Mouse (Mus musculus) liver, adult 2 months (tissue): ENCODE results near the gene Adam10. TPM values are rescaled to one million over a fixed set of nuclear protein-coding genes. Genes with fewer than 3 reads are reported as not detected.
A peak's percentile ranks its signal among the peaks of the same experiment; 100 is the strongest.

Source experiments
- DNase-seq: peaks from one replicate; pipeline ENCODE4 v3.0.0-alpha.2; 2011; ENCODE audit warnings: low read depth, low spot score; ENCODE audit errors: extremely low read depth
- H3K27ac ChIP-seq: fragments of 200-500 bp; replicated peaks from 2 replicates; pipeline ENCODE4 v1.5.1; 2012; ENCODE audit warnings: low read depth, mild to moderate bottlenecking, control low read depth, inconsistent platforms, low read length; ENCODE audit not compliant: insufficient read depth
- H3K27me3 ChIP-seq: fragments of 200-500 bp; 2 replicates; pipeline ENCODE4 v1.6.1; 2012; ENCODE audit warnings: mild to moderate bottlenecking, moderate library complexity, low read length, inconsistent platforms; ENCODE audit not compliant: control insufficient read depth, insufficient read depth
- H3K36me3 ChIP-seq: fragments of 200-500 bp; 2 replicates; pipeline ENCODE4 v1.6.1; 2012; ENCODE audit warnings: low read length, inconsistent platforms; ENCODE audit not compliant: control insufficient read depth, insufficient read depth
- H3K4me1 ChIP-seq: fragments of 200-500 bp; 2 replicates; pipeline ENCODE4 v1.6.1; 2011; ENCODE audit warnings: low read length; ENCODE audit not compliant: control insufficient read depth, insufficient read depth
- H3K4me3 ChIP-seq: fragments of 200-500 bp; 2 replicates; pipeline ENCODE4 v1.5.1; 2011; ENCODE audit warnings: low read depth, mild to moderate bottlenecking, control low read depth, low read length, moderate library complexity; ENCODE audit not compliant: insufficient read depth
- H3K79me2 ChIP-seq: fragments of 200-500 bp; 2 replicates; pipeline ENCODE4 v1.6.1; 2012; ENCODE audit warnings: inconsistent platforms, mild to moderate bottlenecking, low read length, moderate library complexity; ENCODE audit not compliant: control insufficient read depth, insufficient read depth
- H3K9ac ChIP-seq: fragments of 200-500 bp; 2 replicates; pipeline ENCODE4 v1.6.1; 2012; ENCODE audit warnings: low read depth, mild to moderate bottlenecking, control low read depth, inconsistent platforms, low read length
- CTCF ChIP-seq: fragments of 200-500 bp; IDR thresholded peaks from 2 replicates; pipeline ENCODE4 v1.5.1; 2011; ENCODE audit warnings: low read depth, low read length, control low read depth
- POLR2A ChIP-seq: fragments of 200-500 bp; IDR thresholded peaks from 2 replicates; pipeline ENCODE4 v1.6.1; 2011; ENCODE audit warnings: low read length, control low read depth; ENCODE audit not compliant: insufficient read depth; ENCODE audit errors: extremely low read depth
- WGBS: fragments of 180-500 bp; shearing (Covaris S2); methylation state at CpG from one replicate; pipeline ENCODE4 v1.1.7; 2018; 5-methylcytosine and 5-hydroxymethylcytosine counted together
- polyA plus RNA-seq: library from polyadenylated mRNA; depleted of rRNA; stranded (reverse); fragments of >200 nt; gene quantifications from 2 replicates; pipeline ENCODE4 v1.2.3, GENCODE M21; 2012
- total RNA-seq: library from RNA; depleted of rRNA; stranded (reverse); fragments of >200 nt; gene quantifications from 2 replicates; pipeline ENCODE4 v1.2.3, GENCODE M21; 2014

Adam10 gene
- total and polyA plus RNA-seq, 2 experiments = 4.9 to 16.8 TPM

DNA sequence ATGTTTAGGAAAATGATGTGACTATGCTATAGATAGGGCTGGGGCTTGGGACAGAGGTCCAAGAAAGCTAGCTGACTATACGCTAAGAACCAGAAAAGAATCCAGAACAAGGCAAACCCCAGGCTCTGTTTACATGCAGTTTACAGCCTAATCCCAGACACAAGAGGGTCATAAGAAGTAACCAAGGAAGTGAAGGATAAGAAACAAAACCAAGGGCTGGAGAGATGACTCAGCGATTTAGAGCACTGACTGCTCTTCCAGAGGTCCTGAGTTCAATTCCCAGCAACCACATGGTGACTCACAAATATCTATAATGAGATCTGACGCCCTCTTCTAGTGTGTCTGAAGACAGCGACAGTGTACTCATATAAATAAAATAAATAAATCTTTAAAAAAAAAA lies 3.7 kb upstream of the Adam10 start:
- no peaks in the 10 kb centered on the region for H3K79me2 ChIP-seq
- H3K36me3 ChIP-seq = no peaks in the 10 kb centered on the region
- DNase-seq = no peak
- no peaks in the 10 kb centered on the region for H3K27me3 ChIP-seq
- no peak overlapping the region for H3K9ac ChIP-seq
- 81% methylated on average over 4 of the region's 4 CpGs for WGBS
- no peak for TF ChIP-seq CTCF
- no peak overlapping the region for H3K27ac ChIP-seq
- no peak overlapping the region for H3K4me3 ChIP-seq
- peaks cover 2% of the 10 kb centered on the region; the same call in 1 of the 2 replicates for H3K4me1 ChIP-seq

DNA sequence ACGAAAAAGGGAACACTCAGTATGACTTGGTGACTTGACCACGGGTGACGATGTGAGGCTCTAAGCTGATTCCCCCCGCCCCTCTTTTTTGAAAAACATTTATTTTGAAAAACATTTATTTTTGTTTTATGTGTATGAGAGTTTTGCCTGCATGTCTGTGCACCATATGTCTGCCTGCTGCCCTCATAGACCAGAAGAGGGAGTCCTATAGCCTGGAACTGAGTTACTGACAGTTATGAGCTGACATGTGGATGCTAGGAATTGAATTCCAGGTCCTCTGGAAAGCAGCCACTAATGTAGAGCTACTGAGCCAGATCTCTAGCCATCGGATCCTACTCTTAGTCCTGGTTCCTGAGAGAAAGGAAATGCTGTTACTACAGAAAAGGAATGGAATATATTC lies 2.8 kb upstream of the Adam10 start:
- Histone ChIP-seq H3K4me1 (peaks cover 2% of the 10 kb centered on the region; the same call in 1 of the 2 replicates), H3K27me3 (no peaks in the 10 kb centered on the region), H3K4me3 (no peak overlapping the region), H3K79me2 (no peaks in the 10 kb centered on the region), H3K36me3 (no peaks in the 10 kb centered on the region), H3K27ac (no peak overlapping the region), H3K9ac (no peak overlapping the region)
- 90% methylated on average over 5 of the region's 5 CpGs for WGBS
- TF ChIP-seq POLR2A (no peak), CTCF (0 out of 2 replicates have a peak, but pooled peaks have one; percentile 3)
- no peak for DNase-seq

DNA sequence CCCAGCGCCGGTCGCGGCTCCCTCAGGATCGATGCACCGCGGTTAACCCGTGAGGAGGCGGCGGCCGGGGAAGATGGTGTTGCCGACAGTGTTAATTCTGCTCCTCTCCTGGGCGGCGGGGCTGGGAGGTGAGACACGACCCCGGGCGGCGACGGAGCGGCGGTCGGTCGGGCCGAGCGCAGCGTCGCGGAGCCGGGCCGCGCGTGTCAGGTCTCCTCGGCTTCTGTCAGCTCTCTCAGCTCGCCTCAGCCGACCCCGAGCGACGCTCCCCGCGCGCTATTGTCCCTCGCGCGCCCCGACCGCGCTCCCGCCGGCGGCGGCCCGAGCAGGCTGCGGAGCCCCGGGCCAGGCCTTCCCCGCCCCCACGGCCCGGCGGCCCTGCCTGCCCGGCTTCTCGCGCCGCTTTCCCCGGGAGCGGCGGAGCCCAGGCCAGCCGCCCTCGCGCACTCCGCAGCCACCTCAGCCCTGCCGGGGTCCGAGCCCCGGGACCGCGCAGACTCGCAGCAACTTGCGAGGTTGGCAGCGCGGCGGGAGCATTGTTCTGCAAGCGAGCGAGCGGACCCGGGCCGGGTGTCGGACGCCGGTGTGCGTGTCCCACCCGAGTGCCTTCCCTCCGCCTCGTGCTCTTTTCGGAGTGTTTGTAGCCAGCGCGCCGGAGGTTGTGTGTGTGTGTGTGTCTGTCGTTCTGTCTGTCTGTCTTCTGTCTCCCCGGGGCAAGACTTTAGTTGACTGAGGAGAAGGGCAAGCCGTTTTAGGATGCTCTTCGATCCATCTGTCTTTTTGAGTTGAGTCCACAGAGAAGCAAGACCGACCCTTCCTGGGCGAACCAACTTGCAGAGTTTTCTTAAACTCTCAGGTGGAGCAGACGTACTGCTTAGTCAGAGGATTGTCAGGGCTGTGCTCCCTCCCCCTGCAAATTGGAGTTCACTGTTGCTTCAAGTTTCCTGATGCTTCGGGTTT lies 615 bp downstream of the Adam10 start:
- H3K27ac ChIP-seq = peak overlapping the region; percentile 90
- peaks cover 7% of the 10 kb centered on the region; the same call in 1 of the 2 replicates for H3K79me2 ChIP-seq
- WGBS = under 1% methylated on average over 103 of the region's 103 CpGs
- TF ChIP-seq POLR2A = no peak
- no peak for TF ChIP-seq CTCF
- peak overlapping the region; percentile 91 for H3K4me3 ChIP-seq
- no peaks in the 10 kb centered on the region for H3K27me3 ChIP-seq
- no peaks in the 10 kb centered on the region for H3K36me3 ChIP-seq
- peak overlapping the region; percentile 96 for H3K9ac ChIP-seq
- peak; percentile 41 for DNase-seq
- H3K4me1 ChIP-seq = peaks cover 4% of the 10 kb centered on the region; the same call in 1 of the 2 replicates

DNA sequence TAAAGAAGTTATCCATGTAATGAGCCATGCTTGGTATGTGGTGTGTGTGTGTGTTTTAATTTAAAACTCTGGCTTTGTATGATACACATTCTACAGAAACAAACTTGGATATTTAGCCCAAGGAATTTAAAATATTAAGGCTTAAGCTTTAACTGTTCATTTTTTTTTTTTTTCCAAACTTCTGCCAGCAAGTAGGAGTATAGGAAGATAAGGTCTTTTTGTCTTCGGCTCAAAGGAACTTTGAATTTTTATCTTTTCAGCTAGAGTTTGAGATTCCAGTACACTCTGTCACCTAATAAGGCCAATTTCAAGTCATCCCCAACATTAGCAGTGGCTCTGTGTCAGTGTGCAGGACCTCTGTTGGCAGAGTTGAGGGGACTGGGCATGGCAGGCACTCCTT lies 3.4 kb downstream of the Adam10 start:
- Histone ChIP-seq H3K9ac (no peak overlapping the region), H3K27me3 (no peaks in the 10 kb centered on the region), H3K4me3 (no peak overlapping the region), H3K27ac (no peak overlapping the region), H3K79me2 (peaks cover 15% of the 10 kb centered on the region; the same call in 1 of the 2 replicates), H3K36me3 (no peaks in the 10 kb centered on the region), H3K4me1 (peaks cover 4% of the 10 kb centered on the region; the same call in 1 of the 2 replicates)
- WGBS = 55% methylated on average over 1 of the region's 1 CpGs
- TF ChIP-seq POLR2A (no peak), CTCF (no peak)
- DNase-seq = no peak

DNA sequence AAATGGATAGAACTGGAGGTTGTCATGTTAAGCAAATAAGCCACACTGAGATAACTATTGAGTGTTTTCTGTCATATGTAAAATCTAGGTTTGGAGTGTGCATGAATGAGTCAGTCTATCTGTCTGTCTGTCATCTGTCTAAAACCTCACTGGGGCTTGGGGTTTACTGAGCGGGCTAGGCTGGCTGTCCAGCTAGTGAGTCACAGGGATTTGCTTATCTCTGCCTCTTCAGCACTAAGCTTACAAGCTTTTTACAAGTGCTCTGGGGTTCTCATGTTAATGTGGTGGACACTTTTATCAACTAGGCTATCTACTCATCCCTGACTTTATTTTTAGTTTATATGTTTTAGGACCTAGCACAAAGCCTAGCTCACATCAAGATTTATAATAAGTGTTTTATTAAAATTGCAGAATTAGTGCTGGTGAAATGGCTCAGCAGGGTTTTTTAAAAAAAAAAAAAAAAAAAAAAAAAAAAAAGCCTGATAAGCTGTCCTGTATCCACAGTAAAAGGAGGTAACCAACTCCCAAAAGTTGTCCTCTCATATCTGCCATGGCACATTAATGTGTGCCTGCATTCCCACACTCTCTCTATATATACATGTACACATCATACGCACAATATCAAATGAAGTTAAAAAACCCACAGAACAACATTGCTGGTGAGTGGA lies 9.6 kb downstream of the Adam10 start:
- Histone ChIP-seq H3K4me3 (no peak overlapping the region), H3K4me1 (no peaks in the 10 kb centered on the region; the same call in 1 of the 2 replicates), H3K79me2 (peaks cover 10% of the 10 kb centered on the region; the same call in 1 of the 2 replicates), H3K27ac (no peak overlapping the region), H3K36me3 (no peaks in the 10 kb centered on the region), H3K27me3 (no peaks in the 10 kb centered on the region), H3K9ac (no peak overlapping the region)
- 89% methylated on average over 2 of the region's 2 CpGs for WGBS
- no peak for TF ChIP-seq CTCF
- TF ChIP-seq POLR2A = no peak
- DNase-seq = no peak
